Mouse (Mus musculus): Measurements from ENCODE around the gene H1foo. TPM values are rescaled to one million over a fixed set of nuclear protein-coding genes. Genes with fewer than 3 reads are reported as not detected.

H1foo gene
- polyA plus RNA-seq, 1 experiment from 2014 or later = not detected

GRCm38 (mm10) chr6:115938011-115938410 is 6.7 kb upstream of the H1foo start:
- peaks cover 5% of the 10 kb centered on the region; the same call in 1 of the 2 replicates for H3K4me1 ChIP-seq (ENCODE audit: control insufficient read depth, insufficient read depth, low read length)
- ATAC-seq (ENCODE audit: low FRiP score) = no peak
- H3K27me3 ChIP-seq (ENCODE audit: control insufficient read depth, insufficient read depth, low read length) = no peaks in the 10 kb centered on the region
- no peak for DNase-seq (ENCODE audit: low spot score, missing footprints)
- H3K4me3 ChIP-seq (ENCODE audit: low read depth, low read length) = no peak overlapping the region
- no peaks in the 10 kb centered on the region for H3K36me3 ChIP-seq (ENCODE audit: control insufficient read depth, insufficient read depth, low read length)
- H3K9ac ChIP-seq (ENCODE audit: low read length) = no peak overlapping the region
- no peak overlapping the region for H3K27ac ChIP-seq (ENCODE audit: low read depth, low read length)
- no peaks in the 10 kb centered on the region; the same call in 1 of the 2 replicates for H3K9me3 ChIP-seq (ENCODE audit: control insufficient read depth, low read length)
- 86% methylated on average over 2 of the region's 2 CpGs for WGBS
- no peak overlapping the region for H3K4me2 ChIP-seq

GRCm38 (mm10) chr6:115938798-115939197 is 5.9 kb upstream of the H1foo start:
- Histone ChIP-seq H3K4me1 (ENCODE audit: control insufficient read depth, insufficient read depth, low read length) (peaks cover 5% of the 10 kb centered on the region; the same call in 1 of the 2 replicates), H3K4me3 (ENCODE audit: low read depth, low read length) (no peak overlapping the region), H3K36me3 (ENCODE audit: control insufficient read depth, insufficient read depth, low read length) (no peaks in the 10 kb centered on the region), H3K4me2 (no peak overlapping the region), H3K27me3 (ENCODE audit: control insufficient read depth, insufficient read depth, low read length) (no peaks in the 10 kb centered on the region), H3K9ac (ENCODE audit: low read length) (no peak overlapping the region), H3K9me3 (ENCODE audit: control insufficient read depth, low read length) (no peaks in the 10 kb centered on the region; the same call in 1 of the 2 replicates), H3K27ac (ENCODE audit: low read depth, low read length) (no peak overlapping the region)
- ATAC-seq (ENCODE audit: low FRiP score) = no peak
- DNase-seq (ENCODE audit: low spot score, missing footprints) = no peak
- WGBS = 79% methylated on average over 1 of the region's 1 CpGs

DNA sequence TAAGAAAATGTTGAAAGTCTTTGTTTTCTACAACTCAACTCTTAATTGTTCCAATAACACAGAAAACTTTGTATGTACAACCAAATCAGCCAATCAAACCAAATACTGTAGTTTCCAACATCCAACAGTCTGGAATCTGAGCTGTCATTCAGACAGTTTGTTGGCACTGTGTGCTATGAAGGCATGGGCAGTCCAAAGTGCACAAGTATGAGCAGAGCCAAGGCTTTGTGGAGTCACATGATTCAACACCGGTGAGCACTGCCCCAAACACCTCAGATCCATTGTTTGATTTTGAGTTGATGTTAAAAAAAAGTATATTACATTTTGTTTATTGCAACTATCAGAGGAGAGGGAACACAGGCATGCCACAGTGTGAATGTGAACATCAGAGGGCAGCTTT is 4.1 kb upstream of the H1foo start:
- DNase-seq (ENCODE audit: low spot score, missing footprints) (no peak), ATAC-seq (ENCODE audit: low FRiP score) (no peak)
- no peak overlapping the region for H3K27ac ChIP-seq (ENCODE audit: low read depth, low read length)
- no peaks in the 10 kb centered on the region for H3K27me3 ChIP-seq (ENCODE audit: control insufficient read depth, insufficient read depth, low read length)
- no peaks in the 10 kb centered on the region; the same call in 1 of the 2 replicates for H3K9me3 ChIP-seq (ENCODE audit: control insufficient read depth, low read length)
- WGBS = 84% methylated on average over 1 of the region's 1 CpGs
- no peak overlapping the region for H3K4me3 ChIP-seq (ENCODE audit: low read depth, low read length)
- H3K9ac ChIP-seq (ENCODE audit: low read length) = no peak overlapping the region
- no peaks in the 10 kb centered on the region for H3K36me3 ChIP-seq (ENCODE audit: control insufficient read depth, insufficient read depth, low read length)
- peaks cover 5% of the 10 kb centered on the region; the same call in 1 of the 2 replicates for H3K4me1 ChIP-seq (ENCODE audit: control insufficient read depth, insufficient read depth, low read length)
- no peak overlapping the region for H3K4me2 ChIP-seq

- no peak overlapping the region for H3K4me3 ChIP-seq (ENCODE audit: low read depth, low read length)
- H3K36me3 ChIP-seq (ENCODE audit: control insufficient read depth, insufficient read depth, low read length) = no peaks in the 10 kb centered on the region
- no peaks in the 10 kb centered on the region for H3K27me3 ChIP-seq (ENCODE audit: control insufficient read depth, insufficient read depth, low read length)
- H3K27ac ChIP-seq (ENCODE audit: low read depth, low read length) = no peak overlapping the region
- peaks cover 5% of the 10 kb centered on the region; the same call in 1 of the 2 replicates for H3K4me1 ChIP-seq (ENCODE audit: control insufficient read depth, insufficient read depth, low read length)
- no peak overlapping the region for H3K4me2 ChIP-seq
- H3K9me3 ChIP-seq (ENCODE audit: control insufficient read depth, low read length) = no peaks in the 10 kb centered on the region; the same call in 1 of the 2 replicates
- ATAC-seq (ENCODE audit: low FRiP score) (no peak), DNase-seq (ENCODE audit: low spot score, missing footprints) (no peak)
- no peak overlapping the region for H3K9ac ChIP-seq (ENCODE audit: low read length)
- WGBS = 37% methylated on average over 5 of the region's 12 CpGs
Observed at GRCm38 (mm10) chr6:115941128-115941527, 3.6 kb upstream of the H1foo start.

- Histone ChIP-seq H3K9ac (ENCODE audit: low read length) (no peak overlapping the region), H3K27me3 (ENCODE audit: control insufficient read depth, insufficient read depth, low read length) (no peaks in the 10 kb centered on the region), H3K27ac (ENCODE audit: low read depth, low read length) (no peak overlapping the region), H3K9me3 (ENCODE audit: control insufficient read depth, low read length) (no peaks in the 10 kb centered on the region), H3K4me1 (ENCODE audit: control insufficient read depth, insufficient read depth, low read length) (peaks cover 5% of the 10 kb centered on the region; the same call in 1 of the 2 replicates), H3K4me3 (ENCODE audit: low read depth, low read length) (no peak overlapping the region), H3K4me2 (no peak overlapping the region), H3K36me3 (ENCODE audit: control insufficient read depth, insufficient read depth, low read length) (no peaks in the 10 kb centered on the region)
- DNase-seq (ENCODE audit: low spot score, missing footprints) (no peak), ATAC-seq (ENCODE audit: low FRiP score) (no peak)
- 80% methylated on average over 9 of the region's 9 CpGs for WGBS
Observed at GRCm38 (mm10) chr6:115943498-115944427, 975 bp upstream of the H1foo start.

DNA sequence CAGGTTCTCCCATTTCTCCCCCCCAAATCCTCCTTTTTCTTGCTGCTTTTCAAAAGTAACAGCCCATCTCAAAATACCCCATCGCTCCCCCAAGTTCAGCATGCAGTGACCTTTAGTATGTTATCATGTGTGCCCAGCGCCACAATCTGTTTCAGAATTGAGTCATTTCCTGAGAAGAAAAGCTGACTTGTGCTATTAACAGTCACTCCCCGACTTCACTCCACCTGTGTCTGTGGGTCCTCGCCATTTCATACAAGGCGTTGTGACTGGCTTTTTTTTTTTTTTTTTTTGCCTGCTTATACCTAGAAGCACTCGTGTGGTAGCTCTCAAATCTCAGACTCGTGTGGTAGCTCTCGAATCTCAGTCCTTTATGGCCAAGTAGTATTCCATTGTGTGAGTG is 895 bp downstream of the H1foo start:
- H3K36me3 ChIP-seq (ENCODE audit: control insufficient read depth, insufficient read depth, low read length) = no peaks in the 10 kb centered on the region
- H3K27ac ChIP-seq (ENCODE audit: low read depth, low read length) = no peak overlapping the region
- H3K4me1 ChIP-seq (ENCODE audit: control insufficient read depth, insufficient read depth, low read length) = peaks cover 5% of the 10 kb centered on the region; the same call in 1 of the 2 replicates
- H3K9me3 ChIP-seq (ENCODE audit: control insufficient read depth, low read length) = no peaks in the 10 kb centered on the region
- no peak overlapping the region for H3K4me2 ChIP-seq
- ATAC-seq (ENCODE audit: low FRiP score) (no peak), DNase-seq (ENCODE audit: low spot score, missing footprints) (no peak)
- no peak overlapping the region for H3K4me3 ChIP-seq (ENCODE audit: low read depth, low read length)
- H3K9ac ChIP-seq (ENCODE audit: low read length) = no peak overlapping the region
- no peaks in the 10 kb centered on the region for H3K27me3 ChIP-seq (ENCODE audit: control insufficient read depth, insufficient read depth, low read length)
- WGBS = 85% methylated on average over 8 of the region's 8 CpGs

DNA sequence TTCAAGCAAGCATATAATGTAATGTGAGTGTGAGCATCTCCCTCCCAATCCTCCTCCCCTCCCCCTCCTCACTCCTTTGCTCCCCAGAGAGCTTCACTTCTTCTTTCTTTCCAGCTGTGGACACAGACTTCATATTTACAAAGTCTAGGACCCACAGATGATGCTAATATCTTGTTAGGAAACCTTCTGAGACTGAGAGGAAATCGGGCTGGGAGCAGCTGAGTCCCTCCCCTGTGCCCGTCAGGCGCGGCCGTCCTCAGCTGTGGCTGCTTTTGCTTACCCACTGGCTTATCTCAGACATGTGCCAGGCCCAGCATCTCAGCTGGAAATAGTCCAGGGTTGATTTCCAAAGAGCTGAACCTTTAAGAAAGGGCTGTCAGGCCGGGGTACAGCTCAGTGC is 1.7 kb downstream of the H1foo start:
- whole genome bisulfite sequencing = 69% methylated on average over 6 of the region's 6 CpGs
- ATAC-seq (ENCODE audit: low FRiP score) (no peak), DNase-seq (ENCODE audit: low spot score, missing footprints) (no peak)
- Histone ChIP-seq H3K36me3 (ENCODE audit: control insufficient read depth, insufficient read depth, low read length) (no peaks in the 10 kb centered on the region), H3K4me1 (ENCODE audit: control insufficient read depth, insufficient read depth, low read length) (no peaks in the 10 kb centered on the region; the same call in 1 of the 2 replicates), H3K27me3 (ENCODE audit: control insufficient read depth, insufficient read depth, low read length) (no peaks in the 10 kb centered on the region), H3K9ac (ENCODE audit: low read length) (no peak overlapping the region), H3K4me3 (ENCODE audit: low read depth, low read length) (no peak overlapping the region), H3K4me2 (no peak overlapping the region), H3K9me3 (ENCODE audit: control insufficient read depth, low read length) (no peaks in the 10 kb centered on the region), H3K27ac (ENCODE audit: low read depth, low read length) (no peak overlapping the region)

- 80% methylated on average over 9 of the region's 9 CpGs for WGBS
- H3K36me3 ChIP-seq (ENCODE audit: control insufficient read depth, insufficient read depth, low read length) = no peaks in the 10 kb centered on the region
- no peak overlapping the region for H3K4me2 ChIP-seq
- ATAC-seq (ENCODE audit: low FRiP score) = no peak
- H3K27me3 ChIP-seq (ENCODE audit: control insufficient read depth, insufficient read depth, low read length) = no peaks in the 10 kb centered on the region
- no peaks in the 10 kb centered on the region for H3K9me3 ChIP-seq (ENCODE audit: control insufficient read depth, low read length)
- H3K9ac ChIP-seq (ENCODE audit: low read length) = no peak overlapping the region
- peaks cover 6% of the 10 kb centered on the region for H3K4me1 ChIP-seq (ENCODE audit: control insufficient read depth, insufficient read depth, low read length)
- no peak overlapping the region for H3K27ac ChIP-seq (ENCODE audit: low read depth, low read length)
- no peak overlapping the region for H3K4me3 ChIP-seq (ENCODE audit: low read depth, low read length)
- no peak for DNase-seq (ENCODE audit: low spot score, missing footprints)
Observed at GRCm38 (mm10) chr6:115954506-115955074, 9.9 kb downstream of the H1foo start.

GRCm38 (mm10) chr6:115955169-115955568 is 10.4 kb downstream of the H1foo start:
- whole genome bisulfite sequencing = 84% methylated on average over 4 of the region's 4 CpGs
- Histone ChIP-seq H3K27ac (ENCODE audit: low read depth, low read length) (no peak overlapping the region), H3K4me1 (ENCODE audit: control insufficient read depth, insufficient read depth, low read length) (peaks cover 6% of the 10 kb centered on the region), H3K4me3 (ENCODE audit: low read depth, low read length) (no peak overlapping the region), H3K27me3 (ENCODE audit: control insufficient read depth, insufficient read depth, low read length) (no peaks in the 10 kb centered on the region), H3K9ac (ENCODE audit: low read length) (no peak overlapping the region), H3K36me3 (ENCODE audit: control insufficient read depth, insufficient read depth, low read length) (no peaks in the 10 kb centered on the region), H3K4me2 (no peak overlapping the region), H3K9me3 (ENCODE audit: control insufficient read depth, low read length) (no peaks in the 10 kb centered on the region)
- ATAC-seq (ENCODE audit: low FRiP score) (no peak), DNase-seq (ENCODE audit: low spot score, missing footprints) (no peak)
